Mouse (Mus musculus) bone marrow, adult 2 months (tissue): Measurements from ENCODE around the gene Men1.

Source experiments
- CTCF ChIP-seq: fragments of 200-500 bp; IDR thresholded peaks from 2 replicates; pipeline ENCODE4 v1.5.1; 2011; ENCODE audit warnings: low read length, control low read depth; ENCODE audit not compliant: control insufficient read depth, insufficient read depth
- POLR2A ChIP-seq: fragments of 200-500 bp; IDR thresholded peaks from 2 replicates; pipeline ENCODE4 v1.6.1; 2011; ENCODE audit warnings: low read depth, mild to moderate bottlenecking, control low read depth, low read length, borderline replicate concordance; ENCODE audit not compliant: control insufficient read depth

- TF ChIP-seq CTCF = no peak
- no peak for TF ChIP-seq POLR2A
Observed at GRCm38 (mm10) chr19:6321358-6321757, 13.4 kb upstream of the Men1 start.
